Mouse (Mus musculus): Measurements from ENCODE around the gene Krt222.
"Not testable (repeated sequence)": the region's sequence is repeated elsewhere in the genome, so short reads cannot be mapped to it uniquely, and the experiment has no call there.

Krt222 gene

DNA sequence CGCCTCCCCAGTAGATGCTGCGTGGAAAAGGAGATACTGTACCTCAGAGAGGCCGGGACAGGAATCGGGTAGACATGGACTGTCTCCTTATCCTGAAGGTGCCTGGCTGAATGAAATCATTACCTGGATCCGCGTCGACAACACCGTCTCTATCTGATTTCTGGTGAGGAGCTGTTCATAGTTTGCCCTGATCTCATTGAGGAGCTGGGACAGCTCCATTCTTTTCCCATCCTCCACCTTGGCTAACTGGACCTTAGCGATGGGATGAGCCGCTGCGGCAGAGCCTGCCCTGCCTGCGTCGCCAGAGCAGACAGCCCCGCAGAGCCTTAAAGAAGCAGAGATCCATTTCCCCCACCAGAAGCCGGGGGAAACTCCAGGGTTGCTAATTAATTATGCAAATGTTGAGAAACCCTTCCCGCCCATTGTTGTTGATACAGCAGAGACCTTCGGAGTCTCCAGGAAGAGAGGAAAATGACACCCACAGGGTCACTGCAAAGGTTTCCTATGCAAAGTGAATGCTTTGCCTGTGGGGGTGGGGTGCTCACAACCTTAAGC, at the start of gene Krt222:
Krt222 (minus strand) TSS at position 266 of the 555 bp plus-strand sequence.
- no peak for DNase-seq (ENCODE audit: low read depth, low spot score)

DNA sequence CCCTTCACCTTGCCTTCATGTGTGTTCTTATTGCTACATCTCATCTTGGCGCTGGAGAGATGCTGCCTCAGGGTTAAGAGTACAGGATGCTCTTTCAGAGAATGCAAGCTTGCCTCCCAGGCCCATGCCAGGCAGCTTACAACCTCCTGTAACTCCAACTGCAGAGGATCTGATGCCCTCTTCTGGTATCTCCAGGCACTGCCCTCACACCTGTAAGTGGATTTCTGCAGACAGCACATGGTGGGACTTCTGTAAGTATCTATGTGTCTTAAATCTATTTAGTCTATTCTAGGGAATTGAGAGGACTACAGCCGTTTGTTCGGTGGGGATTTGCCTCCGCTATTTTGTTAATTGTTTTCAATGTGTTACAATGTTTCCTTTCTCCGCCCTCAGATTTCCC, 49.0 kb upstream of the Krt222 start:
- no peak for DNase-seq (ENCODE audit: low read depth, low spot score)

DNA sequence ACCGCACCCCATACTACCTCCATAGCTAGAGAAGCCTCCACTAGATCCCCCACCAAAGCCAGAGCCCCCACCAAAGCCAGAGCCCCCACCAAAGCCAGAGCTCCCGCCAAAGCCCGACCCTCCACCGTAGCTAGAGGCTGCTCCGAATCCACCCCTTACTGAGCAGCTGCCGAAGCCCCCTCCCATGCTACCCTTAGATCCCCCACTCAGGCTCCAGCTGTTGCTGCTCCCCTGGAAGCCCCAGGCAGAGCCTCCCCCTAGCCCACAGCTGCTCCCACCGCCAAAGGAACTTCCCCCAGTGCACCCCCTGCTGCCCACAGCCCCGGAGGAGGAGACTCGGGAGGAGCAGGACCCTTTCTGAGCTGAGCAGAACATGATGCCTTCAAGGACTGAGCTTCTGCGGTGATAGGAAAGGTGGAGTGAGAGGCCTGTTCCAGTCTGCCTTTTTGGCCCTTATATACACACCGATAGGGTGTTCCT, 41.0 kb upstream of the Krt222 start, which contains the start of gene Krt24:
Krt24 (minus strand) TSS at position 430 of the 480 bp plus-strand sequence.
- DNase-seq (ENCODE audit: low read depth, low spot score): no peak

DNA sequence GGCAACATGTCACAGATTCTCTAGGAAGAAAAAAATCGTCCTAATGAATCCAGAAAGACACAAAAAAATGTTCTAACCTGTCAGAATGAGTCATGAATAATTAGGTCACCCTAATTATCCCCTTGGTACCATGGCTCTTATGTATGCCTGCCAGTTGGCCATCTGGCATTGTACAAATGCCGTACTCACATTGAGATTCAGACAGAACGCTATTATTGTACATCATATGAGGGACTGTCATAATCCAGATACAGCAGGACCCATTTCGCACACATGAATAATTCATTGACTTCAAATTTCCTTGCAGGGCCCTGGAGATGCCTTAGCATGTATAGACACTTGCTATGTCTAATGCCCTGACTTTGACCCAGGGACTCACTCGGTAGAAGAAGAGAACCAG, 40.1 kb upstream of the Krt222 start:
- no peak for DNase-seq (ENCODE audit: low read depth, low spot score)

DNA sequence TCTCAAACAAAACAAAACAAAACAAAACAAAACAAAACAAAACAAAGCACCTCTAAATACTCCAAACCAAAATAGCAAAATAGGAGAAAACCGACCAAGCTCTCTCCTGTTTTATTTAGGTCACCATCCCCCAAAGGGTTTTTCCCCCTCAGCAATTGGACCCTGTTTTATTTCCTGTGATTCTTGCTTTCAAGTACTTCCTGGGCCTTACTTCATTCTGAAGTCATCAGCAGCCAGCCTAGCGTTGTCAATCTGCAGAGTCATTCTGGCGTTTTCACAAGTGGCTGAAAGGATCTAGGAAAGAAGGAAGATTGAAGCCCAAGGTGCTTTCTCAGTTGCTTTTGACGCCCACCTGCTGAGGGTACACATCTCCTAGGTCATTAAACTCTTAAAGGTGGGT, 39.4 kb upstream of the Krt222 start:
- no peak for DNase-seq (ENCODE audit: low read depth, low spot score)

DNA sequence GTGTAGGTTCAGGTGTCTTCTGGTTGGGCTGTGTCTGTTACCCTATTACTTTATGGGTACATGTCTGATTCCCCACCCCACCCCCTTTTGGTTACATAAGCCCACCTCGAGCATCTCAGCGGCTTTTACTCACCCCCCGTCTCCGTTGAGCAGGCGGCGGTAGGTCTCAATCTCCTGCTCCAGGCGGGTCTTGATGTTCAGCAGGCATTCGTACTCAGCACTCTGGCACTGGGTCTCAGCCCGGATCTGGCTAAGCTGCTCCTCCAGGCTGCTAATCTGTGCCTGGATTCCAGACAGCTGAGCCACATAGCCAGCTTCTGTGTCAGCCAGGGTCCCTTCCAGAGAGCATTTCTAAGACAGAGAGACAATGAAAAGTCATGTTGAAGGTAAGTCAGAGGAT, 37.2 kb upstream of the Krt222 start:
- DNase-seq (ENCODE audit: low read depth, low spot score): no peak

DNA sequence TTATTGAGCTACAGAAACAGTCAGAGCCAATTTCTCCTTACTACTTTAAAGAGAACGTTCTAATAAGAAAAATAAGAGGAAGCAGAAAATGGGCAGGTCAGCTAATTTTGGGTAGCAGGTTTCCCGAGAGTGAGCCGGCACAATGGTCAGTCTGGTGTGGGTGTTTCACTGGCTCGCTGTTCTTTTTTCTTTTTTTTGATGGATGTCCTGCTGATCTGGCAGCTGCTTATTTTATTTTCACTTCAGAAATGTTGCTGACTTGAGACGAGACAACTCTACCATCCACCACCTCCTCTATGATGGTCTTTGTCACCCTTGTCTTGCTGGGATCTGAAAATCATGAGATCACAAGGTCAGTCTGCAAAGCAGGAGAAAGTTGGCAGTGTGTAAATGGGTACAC, 36.1 kb upstream of the Krt222 start:
- DNase-seq (ENCODE audit: low read depth, low spot score): no peak

DNA sequence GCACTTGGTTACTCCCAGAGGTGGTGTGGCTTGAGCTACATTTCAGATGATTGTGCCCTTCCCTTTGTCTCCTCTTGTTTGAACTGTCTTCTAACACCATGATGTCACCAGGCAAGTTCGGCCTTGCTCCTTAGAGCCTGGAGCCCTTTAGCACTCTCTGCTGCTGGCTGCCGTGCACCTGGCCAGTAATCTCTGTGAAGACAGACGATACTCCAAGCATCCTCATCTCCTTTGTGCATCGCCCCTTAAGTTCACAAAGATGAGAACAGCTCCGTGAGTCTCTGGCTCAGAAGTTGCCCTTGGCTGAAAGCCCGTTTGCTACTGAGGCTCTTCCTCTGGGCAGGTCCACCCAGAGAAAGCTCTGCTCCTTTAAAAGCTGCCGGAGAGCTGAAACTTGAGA, 32.9 kb upstream of the Krt222 start:
- no peak for DNase-seq (ENCODE audit: low read depth, low spot score)

DNA sequence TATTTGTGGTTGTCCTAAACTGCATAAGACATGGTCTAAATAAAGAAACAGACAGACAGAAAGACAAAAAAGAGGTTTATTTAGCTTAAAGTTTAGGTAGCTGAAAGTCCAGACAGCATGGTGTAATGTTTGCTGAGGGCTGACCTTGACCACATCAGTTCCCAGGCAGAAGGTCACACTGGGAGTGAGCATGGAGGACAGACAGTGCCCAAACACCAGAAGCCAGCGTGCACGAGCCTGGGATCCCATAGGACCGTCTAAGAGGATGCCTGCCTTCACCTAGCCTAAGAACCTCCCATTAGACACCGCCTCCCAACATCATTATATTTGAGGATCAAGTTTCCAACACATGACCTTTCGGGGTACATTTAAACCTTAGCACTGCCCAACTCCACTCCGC, 31.7 kb upstream of the Krt222 start:
- no peak for DNase-seq (ENCODE audit: low read depth, low spot score)

DNA sequence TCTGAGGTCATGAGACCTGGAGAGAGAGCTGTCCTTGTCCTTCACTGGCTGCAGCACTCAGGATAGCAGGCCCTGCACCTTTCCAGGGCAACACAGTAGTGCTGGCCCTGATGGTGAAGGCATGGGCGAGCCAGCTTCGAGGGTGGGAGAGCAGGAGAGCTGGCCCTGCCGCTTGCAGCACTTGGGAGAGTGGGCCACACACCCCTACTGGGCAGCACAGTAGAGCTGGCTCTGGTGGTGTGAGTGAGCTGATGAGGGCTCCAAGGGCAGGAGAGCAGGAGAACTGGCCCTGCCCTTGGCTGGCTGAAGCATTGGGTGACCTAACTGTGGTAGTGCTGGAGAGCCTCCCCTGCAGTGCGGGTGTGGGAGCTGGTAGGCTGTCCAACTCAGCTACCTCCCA, 28.8 kb upstream of the Krt222 start:
- no peak for DNase-seq (ENCODE audit: low read depth, low spot score)

DNA sequence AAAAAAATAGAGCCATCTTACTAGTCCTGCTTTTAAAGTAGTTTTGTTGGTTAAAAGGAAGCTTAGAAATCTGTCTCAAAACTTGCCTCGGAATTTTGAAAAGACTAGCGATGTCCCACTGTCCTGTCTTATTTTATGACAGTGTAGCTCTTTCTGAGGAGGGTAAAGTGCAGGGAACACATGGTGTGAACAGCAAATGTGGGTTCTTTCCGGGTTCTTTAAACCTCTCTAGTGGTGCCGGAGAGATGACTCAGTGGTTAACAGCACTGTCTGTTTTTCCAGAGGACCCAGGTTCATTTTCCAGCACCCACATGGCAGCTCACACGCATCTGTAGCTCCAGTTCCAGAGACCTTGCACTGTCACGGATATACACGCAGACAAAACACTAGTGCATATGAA, 25.3 kb upstream of the Krt222 start:
- no peak for DNase-seq (ENCODE audit: low read depth, low spot score)

DNA sequence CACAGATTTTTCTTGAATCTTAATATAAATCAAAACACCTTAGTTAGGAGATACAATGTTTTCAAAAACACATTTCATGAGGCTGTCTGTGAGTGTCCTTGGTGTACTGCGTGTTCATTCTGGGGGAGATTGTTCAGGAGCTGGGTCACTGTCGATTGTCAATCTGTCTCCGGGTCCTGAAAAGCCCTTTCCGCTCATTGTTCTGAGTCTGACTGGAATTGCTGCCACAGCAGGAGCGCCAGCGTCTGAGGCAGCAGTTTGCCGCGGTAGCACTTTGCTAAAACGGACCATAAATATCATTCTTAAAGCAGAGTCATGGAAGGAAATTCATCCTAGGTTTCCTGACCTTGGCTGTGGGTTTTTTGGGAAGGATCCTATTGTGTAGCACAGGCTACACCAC, 21.9 kb upstream of the Krt222 start:
- no peak for DNase-seq (ENCODE audit: low read depth, low spot score)

DNA sequence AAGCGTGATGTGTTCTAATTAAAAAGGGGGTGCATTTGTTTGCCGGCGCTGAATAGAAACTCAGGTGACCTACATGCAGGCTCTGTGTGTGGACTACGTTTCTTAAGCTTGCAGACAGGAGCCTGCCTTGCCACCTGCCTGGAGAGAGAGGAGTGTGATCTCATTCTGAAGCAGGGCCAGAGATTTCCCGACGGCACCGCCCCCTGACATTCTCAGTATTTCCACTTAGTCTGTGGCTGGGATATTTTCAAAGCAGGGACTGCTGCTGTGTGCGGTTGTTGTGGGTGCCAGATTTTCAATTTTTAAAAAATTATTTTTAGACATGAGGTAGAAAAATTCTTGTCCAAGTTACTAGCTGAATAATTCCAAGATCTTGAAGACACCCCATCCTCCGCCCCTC, 21.3 kb upstream of the Krt222 start:
- DNase-seq (ENCODE audit: low read depth, low spot score): no peak

DNA sequence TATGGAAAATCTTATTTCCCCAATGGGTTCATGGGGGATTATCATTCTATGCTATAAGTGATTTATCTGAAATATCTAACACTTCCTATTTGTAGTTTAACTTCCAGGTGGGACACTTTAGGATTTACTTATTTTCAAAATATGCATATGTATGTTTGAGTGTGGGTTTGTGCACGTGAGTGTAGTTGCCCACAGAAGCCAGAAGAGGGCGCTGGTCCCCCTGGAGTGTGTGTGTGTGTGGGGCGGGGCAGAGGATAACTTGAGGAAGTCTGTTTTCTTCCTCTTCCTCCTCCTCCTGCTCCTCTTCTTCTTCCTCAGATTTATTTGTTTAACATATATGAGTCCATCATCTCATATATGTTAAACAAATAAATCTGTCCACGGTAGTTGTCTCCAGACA, 12.3 kb upstream of the Krt222 start:
- no peak for DNase-seq (ENCODE audit: low read depth, low spot score)

DNA sequence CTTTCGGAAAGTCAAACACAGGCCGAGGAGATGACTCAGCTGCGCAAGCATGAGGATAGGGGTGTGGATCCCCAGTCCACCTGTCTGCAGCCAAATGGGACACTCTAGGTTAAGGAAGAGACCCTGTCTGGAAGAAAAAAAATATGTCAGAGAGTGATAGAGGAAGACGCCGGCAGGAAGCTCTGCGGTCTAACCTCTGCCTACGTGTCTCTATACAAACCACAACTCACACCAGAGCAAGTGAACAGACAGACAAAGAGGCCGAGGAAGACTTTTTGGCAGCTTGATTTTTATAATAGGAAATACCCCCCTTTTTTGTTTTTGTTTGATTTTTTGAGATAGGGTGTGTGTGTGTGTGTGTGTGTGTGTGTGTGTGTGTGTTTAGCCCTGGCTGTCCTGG, 11.4 kb upstream of the Krt222 start:
- DNase-seq (ENCODE audit: low read depth, low spot score): no peak

DNA sequence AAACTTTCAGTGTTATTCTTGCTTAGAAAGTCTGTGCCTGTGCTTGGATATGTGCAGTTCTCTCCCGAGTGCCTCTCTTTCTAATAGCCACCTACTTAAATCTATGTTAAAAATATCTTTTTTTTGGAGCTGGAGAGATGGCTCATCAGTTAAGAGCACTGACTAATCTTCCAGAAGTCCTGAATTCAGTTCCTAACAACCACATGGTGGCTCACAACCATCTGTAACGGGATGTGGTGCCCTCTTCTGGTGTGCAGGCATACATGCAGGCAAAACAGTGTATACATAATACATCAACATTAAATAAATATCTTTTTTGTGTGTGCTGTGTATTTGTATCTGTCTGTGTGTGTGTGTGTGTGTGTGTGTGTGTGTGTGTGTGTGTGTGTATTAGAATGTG, 10.0 kb upstream of the Krt222 start:
- no peak for DNase-seq (ENCODE audit: low read depth, low spot score)

DNA sequence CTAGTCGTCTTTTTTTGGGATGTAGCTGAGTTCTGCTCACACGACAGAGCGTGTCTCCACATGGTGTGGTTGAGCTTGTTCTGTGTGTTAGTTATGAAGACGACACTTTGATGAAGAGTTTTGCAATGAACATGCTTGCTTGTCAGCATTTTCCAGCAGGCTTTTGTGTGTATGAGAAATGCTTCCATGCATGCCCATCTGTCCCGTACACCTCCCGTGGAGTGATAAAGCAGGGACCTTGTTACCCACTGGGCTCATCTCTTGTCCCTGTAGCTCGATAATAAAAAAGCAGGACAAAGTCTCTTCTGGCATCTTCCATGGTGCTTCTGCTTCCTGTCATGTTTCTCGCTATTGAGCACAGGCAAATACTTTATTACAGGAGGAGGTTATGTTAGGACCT, 8.8 kb upstream of the Krt222 start:
- no peak for DNase-seq (ENCODE audit: low read depth, low spot score)

DNA sequence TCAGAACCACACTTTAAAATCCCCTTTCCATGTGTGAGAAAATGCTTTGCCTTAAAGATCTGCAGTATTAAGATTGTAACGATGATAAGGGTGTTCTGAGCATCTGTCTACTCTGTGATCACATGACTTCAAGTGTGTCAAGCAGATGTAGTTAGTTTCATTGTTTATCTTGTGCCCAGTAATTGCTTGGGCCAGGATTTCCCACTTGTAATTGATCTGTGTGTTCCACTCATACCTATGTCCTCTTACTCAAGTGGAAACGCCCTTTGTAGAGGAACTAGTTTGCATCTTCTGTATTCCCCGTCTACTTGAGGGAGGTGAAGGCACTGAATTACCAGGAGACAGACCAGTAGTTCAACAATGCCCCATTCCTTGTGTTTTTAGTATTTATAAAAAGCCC, 6.8 kb upstream of the Krt222 start:
- DNase-seq (ENCODE audit: low read depth, low spot score): no peak

DNA sequence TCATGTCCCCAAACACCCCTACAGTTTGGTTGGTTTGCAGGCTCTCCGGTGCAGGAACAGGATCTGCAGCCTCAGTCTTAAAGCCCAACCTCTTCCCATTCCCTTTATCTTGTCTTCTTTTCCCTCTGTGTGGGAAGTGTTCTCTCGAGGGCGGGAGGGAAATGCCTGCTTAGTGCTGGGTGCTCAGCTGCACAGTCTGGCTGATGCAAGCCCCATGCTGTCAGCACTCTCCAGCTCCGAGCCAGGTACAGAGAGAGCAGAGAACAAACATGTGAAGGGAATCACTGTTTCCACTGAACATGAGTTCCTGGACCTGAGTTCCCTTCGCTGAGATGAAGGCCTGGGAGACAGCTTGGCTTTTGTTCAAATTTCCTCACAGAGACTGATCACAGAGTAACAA, 6.4 kb upstream of the Krt222 start:
- DNase-seq (ENCODE audit: low read depth, low spot score): no peak

DNA sequence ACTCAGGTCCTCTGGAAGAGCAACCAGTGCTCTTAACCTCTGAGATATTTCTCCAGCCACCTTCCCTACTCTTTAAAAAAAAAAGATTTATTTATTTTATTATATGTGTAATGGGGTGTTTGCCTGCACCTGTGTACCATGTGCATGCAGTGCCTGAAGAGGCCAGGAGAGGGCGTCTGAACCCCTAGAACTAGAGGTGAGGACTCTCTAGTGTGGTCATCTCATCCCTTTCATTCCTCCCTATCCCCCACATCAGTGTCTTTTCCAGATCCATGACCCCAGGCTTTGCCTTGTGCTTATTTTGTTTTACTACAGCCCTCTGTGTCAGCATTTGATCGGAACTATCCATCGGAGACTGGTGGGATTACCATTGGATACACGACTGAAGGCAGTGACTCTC, 5.2 kb upstream of the Krt222 start:
- no peak for DNase-seq (ENCODE audit: low read depth, low spot score)

DNA sequence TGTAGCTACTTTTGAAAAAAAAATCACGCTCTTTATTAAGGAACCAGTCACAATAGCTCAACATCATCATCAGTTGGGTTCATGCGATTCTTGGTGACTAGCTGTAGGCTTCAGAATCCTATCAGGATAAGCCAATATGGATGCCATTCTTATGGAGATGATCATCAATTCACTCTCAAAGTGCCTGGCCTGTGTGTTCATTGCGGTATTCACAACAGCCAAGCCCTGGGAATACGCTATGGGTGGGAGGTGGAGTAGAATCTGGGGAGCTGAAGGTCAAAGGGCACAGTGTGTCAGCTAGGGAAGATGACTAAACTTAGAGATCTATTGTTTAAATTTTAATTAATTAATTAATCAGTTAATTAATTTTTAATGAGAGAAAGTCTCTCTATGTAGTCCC, 4.0 kb upstream of the Krt222 start:
- no peak for DNase-seq (ENCODE audit: low read depth, low spot score)

DNA sequence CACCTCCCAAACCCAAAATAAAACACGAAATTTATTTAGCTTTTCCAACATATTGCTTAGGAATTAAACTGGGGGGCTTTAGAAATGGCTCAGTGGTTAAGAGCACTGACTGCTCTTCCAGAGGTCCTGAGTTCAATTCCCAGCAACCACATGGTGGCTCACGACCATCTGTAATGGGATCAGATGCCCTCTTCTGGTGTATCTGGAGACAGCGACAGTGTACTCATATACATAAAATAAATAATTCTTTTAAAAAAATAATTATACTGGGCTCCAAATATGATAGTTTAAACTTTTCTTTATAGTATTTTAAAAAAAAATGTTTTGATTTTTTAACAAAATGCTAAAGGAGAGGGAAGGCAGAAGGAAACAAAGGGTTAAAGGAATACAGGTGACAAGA, 634 bp upstream of the Krt222 start:
- not testable (repeated sequence) for DNase-seq (ENCODE audit: low read depth, low spot score)

DNA sequence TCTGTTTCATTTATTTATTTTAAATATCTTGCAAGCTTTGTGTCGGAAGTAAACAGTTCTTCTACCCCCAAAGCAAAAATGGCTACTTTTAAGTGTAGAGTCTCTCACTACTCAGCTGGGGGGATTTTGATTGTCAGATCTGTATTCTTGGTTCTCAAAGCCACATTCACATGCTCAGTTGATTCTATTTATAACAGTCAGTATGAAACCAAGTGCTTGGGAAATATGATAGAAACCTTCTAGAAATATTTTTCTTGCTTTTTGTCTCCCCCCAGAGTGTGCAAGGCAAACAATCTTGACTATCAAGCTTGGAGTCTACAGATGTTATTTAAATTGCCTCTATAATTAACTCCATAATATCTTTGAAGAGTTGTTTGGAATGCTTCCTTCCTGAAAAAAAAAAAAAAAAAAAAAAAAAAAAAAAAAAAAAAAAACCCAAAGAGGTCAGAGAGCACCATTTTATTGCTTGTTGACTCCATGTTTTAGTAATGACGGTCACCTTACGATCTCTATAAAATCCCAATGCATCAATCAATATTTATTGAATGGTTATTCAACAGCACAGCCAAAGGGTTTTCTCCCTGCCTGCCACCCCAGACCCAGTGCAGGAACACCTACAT, 575 bp downstream of the Krt222 start:
- DNase-seq (ENCODE audit: low read depth, low spot score): no peak

DNA sequence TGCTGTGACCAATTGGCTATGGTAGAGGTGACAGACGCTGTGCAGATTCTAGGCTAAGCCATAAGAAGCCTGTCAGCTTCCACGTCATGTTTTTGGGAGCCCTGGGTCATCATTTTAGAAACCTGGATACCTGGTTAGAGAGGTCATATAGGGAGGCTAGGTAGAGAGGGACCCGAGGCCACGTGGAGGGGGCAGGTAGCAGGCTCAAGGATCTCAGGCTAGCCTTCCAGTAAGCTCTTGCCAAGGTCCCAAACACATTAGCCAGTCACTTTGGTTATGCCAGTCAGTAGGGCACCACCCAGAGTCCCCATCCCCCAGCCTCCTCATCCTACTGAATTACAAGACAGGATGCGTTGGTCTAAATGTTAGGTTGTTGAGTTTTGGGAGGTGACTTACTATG, 1.8 kb downstream of the Krt222 start:
- DNase-seq (ENCODE audit: low read depth, low spot score): no peak

All from retina, adult 2 months (tissue).